Mouse (Mus musculus) megakaryocyte progenitor cell, adult 5-6 weeks (primary cell): Measurements from ENCODE around the gene Cyp4f39. TPM values are rescaled to one million over a fixed set of nuclear protein-coding genes. Genes with fewer than 3 reads are reported as not detected.
"Not testable (repeated sequence)": the region's sequence is repeated elsewhere in the genome, so short reads cannot be mapped to it uniquely, and the experiment has no call there.

ENCODE experiments used
- ATAC-seq: replicated peaks from 2 replicates; pipeline ENCODE4 v1.8.0; 2016; ENCODE audit warnings: mild to moderate bottlenecking, moderate TSS enrichment, inconsistent platforms; ENCODE audit not compliant: poor library complexity
- total RNA-seq, 2 experiments: library from RNA; stranded (forward) in 1 of 2; stranded (reverse) in 1 of 2; fragments of 157-497, 149-512 nt in 1 of 2; fragments of 200-1000 nt in 1 of 2; gene quantifications; 2 replicates each; pipeline versions ENCODE4 v1.2.3 to v1.2.4; 2015 to 2017

Gene Cyp4f39
- total RNA-seq, 2 experiments from 2014 or later, result 0.17 to 0.42 TPM

DNA sequence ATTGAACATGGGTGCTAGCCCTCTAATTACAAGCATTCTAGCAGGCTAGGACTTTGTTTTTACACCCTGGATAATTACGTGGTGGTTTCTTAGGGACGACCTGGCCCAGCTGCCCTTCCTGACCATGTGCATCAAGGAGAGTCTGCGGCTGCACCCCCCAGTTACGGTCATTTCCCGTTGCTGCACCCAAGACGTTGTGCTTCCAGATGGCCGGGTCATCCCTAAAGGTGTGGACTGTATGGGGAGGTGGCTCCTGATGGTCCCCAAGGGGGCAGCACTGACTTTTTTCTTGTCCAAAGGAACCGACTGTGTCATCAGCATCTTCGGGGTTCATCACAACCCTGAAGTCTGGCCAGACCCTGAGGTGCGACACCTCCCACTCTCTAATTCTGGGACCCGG is 75.2 kb downstream of the Cyp4f39 start:
- no peak for ATAC-seq

DNA sequence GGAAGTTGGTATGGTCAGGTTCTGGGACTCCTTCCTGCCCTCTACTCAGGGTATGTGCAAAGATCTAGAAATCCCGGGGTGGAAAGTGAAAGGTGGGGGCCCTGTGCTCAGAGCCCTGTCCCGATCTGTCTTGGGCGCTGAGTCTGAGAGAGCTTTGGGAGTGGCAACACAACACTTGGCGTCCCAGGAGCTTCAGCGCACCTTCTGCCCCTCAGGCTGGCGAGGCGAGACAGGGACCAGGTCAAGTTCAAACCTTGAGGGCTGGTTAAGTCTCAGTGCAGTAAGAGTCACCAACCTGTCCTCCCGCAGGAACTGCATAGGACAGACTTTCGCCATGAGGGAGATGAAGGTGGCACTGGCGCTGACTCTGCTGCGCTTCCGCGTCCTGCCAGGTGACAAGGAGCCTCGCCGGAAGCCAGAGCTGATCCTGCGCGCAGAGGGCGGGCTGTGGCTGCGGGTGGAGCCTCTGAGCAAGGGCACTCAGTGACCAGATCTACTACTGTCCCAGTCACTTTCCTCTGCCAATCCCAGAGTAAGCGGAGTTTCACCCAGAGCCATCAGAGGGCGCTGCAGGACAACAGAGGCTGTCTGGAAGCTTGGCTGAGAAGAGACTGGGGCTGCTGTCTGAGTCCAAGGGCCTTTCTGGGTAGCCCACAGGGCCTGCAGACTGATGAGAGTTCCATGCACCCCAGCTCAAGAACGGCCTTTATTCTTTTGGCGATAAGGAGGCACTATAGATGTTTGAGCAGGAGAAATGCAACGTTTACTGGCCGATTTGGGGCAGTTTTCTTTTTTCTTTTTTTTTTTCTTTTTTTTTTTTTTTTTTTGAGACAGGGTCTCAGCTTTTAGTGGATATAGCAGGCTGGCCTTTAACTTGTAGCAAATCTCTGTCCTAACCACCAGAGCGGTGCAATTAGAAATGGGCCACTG is 76.2 kb downstream of the Cyp4f39 start:
- peak; percentile 98 for ATAC-seq

DNA sequence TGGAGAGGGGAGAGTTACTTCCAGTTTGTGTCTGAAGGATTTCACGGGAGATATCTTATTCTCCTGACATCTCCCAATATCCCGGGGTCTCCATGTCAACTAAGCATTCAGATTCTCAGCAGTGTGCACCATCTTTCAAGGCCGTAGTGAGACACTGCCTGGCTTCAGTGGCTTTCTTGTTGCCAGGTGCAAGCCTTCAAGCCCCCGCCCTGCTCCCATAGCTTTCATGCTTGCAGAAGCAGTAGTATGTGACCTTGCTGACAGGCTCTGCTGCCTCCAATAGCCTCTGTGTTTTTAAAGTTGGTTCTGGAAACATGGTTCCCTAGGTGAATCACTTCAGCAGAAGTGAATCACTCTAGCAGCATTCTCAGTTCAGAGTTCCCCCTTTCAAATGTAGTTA is 79.8 kb downstream of the Cyp4f39 start:
- ATAC-seq, result not testable (repeated sequence)

DNA sequence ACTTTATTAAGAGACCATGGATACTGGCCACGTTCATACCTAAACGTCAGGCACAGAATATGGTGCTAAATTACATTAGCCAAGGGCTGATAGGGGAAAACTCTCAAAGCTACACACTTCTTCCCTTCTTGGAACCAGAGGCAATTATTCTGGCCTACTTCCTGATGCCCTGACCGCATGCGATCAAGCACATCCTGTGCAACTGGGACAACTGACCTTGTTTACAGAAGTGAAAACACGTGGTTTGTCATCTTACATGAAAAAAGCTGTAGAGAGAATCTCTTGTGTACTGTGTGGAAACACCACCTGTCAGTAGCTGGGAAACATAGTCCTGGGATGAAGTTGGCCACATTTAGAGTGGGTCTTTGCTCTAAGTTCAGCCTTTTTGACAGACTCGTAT is 81.5 kb downstream of the Cyp4f39 start:
- peak; percentile 68 for ATAC-seq

DNA sequence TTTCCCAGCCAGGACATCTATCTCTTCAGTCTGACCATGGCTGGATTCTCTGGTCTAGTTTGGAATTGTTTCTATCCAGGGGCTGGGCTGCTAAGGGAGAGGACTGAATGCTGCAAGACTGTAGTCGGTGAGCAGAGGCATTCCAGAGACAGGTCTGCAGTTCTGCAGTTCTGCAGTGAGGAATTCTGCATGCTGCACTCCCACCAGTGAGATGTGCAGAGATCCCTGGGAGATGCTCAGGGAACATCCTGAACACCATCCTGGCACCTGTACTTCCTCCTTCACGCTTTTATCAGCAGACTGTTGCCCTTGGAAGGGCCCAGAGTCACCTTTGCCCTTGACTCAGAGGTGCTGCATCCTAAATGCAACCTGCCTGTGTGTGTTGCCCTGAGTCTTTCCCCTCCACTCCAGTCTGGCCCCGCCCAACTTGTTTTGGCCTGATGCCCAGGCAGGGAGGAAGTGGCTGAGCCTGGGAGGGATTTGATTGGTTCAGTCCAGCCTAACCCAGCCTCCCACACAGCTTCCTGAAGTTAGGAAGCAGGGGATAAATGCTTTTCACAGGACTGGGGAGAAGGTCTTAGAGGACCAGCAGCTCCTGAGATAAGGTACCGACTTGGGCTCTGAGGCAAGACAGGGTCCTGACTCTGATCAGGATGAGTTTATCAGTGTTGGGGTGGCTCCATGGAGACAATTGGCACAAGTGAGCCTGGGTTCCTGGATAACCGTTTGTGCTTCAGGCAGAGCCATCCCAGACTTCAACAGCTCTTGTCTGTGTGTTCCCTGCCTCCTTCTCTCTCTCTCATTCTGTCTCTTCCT is 83.7 kb downstream of the Cyp4f39 start, which contains the start of gene Cyp4f16:
Gene Cyp4f16, plus strand, starts transcription at position 508 of the 816 bp plus-strand sequence.
- ATAC-seq, result peak; percentile 92

DNA sequence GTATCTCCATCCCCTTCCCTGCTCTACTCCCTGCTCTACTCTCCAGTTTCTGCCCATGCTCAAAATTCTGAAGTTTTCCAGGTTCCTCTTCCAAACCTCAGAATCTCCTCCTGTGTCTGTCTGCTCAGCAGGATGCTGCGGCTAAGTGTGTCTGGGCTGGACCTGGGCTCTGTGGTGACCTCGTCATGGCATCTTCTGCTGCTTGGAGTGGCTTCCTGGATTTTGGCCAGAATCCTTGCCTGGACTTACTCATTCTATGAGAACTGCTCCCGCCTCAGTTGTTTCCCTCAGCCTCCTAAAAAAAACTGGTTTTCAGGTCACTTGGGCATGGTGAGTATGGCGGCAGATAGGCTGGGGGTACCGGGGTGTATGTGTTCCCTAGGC is 84.3 kb downstream of the Cyp4f39 start:
- 0 out of 2 replicates have a peak, but pooled peaks have one; percentile 12 for ATAC-seq

Other genes with a start within 250 kb of the Cyp4f39 start
- gene Brd4, start 168.0 kb upstream of the Cyp4f39 start, total RNA-seq (2015), result 99.3 and 115 TPM in 2 replicates
- 10.5 and 16.2 TPM in 2 replicates for gene Brd4, start 168.0 kb upstream of the Cyp4f39 start, total RNA-seq (2017)
- 64.1 and 76.7 TPM in 2 replicates for gene Akap8, start 131.5 kb upstream of the Cyp4f39 start, total RNA-seq (2015)
- 116 and 161 TPM in 2 replicates for gene Akap8, start 131.5 kb upstream of the Cyp4f39 start, total RNA-seq (2017)
- 50.1 and 53.2 TPM in 2 replicates for gene Akap8l, start 102.1 kb upstream of the Cyp4f39 start, total RNA-seq (2015)
- gene Akap8l, start 102.1 kb upstream of the Cyp4f39 start, total RNA-seq (2017), result 55.8 and 59.4 TPM in 2 replicates
- gene Wiz, start 63.3 kb upstream of the Cyp4f39 start, total RNA-seq (2015), result 31.1 and 35.7 TPM in 2 replicates
- 4.0 and 5.1 TPM in 2 replicates for gene Wiz, start 63.3 kb upstream of the Cyp4f39 start, total RNA-seq (2017)
- 48.0 and 53.2 TPM in 2 replicates for gene Rasal3, start 49.1 kb upstream of the Cyp4f39 start, total RNA-seq (2015)
- gene Rasal3, start 49.1 kb upstream of the Cyp4f39 start, total RNA-seq (2017), result 21.5 and 26.3 TPM in 2 replicates
- gene Pglyrp2, start 28.6 kb upstream of the Cyp4f39 start, total RNA-seq (2015), result 0.59 and 2.5 TPM in 2 replicates
- 0.75 and 2.2 TPM in 2 replicates for gene Pglyrp2, start 28.6 kb upstream of the Cyp4f39 start, total RNA-seq (2017)
- gene Cyp4f17, start 53.3 kb downstream of the Cyp4f39 start, total RNA-seq (2015), result 0.32 and 1.2 TPM in 2 replicates
- gene Cyp4f17, start 53.3 kb downstream of the Cyp4f39 start, total RNA-seq (2017), result 0.29 and 1.5 TPM in 2 replicates
- gene Cyp4f16, start 83.8 kb downstream of the Cyp4f39 start, total RNA-seq (2015), result 11.1 and 11.6 TPM in 2 replicates
- 11.2 and 13.7 TPM in 2 replicates for gene Cyp4f16, start 83.8 kb downstream of the Cyp4f39 start, total RNA-seq (2017)
- not detected in 2 replicates for gene Cyp4f37, start 168.6 kb downstream of the Cyp4f39 start, total RNA-seq (2015)
- not detected in 2 replicates for gene Cyp4f37, start 168.6 kb downstream of the Cyp4f39 start, total RNA-seq (2017)
- gene Cyp4f40, start 206.2 kb downstream of the Cyp4f39 start, total RNA-seq (2015), result not detected in 2 replicates
- not detected in 2 replicates for gene Cyp4f40, start 206.2 kb downstream of the Cyp4f39 start, total RNA-seq (2017)
- gene Cyp4f15, start 232.9 kb downstream of the Cyp4f39 start, total RNA-seq (2015), result not detected in 2 replicates
- not detected in 2 replicates for gene Cyp4f15, start 232.9 kb downstream of the Cyp4f39 start, total RNA-seq (2017)